Mouse (Mus musculus) cerebellum, adult 2 months (tissue): Measurements from ENCODE around the gene Il23r.

ENCODE experiments used
- CTCF ChIP-seq: fragments of 200-500 bp; IDR thresholded peaks from 2 replicates; pipeline ENCODE4 v1.5.1; 2011; ENCODE audit warnings: low read depth, mild to moderate bottlenecking, control low read depth, low read length, moderate library complexity, borderline replicate concordance; ENCODE audit not compliant: insufficient read depth
- POLR2A ChIP-seq: fragments of 200-500 bp; IDR thresholded peaks from 2 replicates; pipeline ENCODE4 v1.6.1; 2011; ENCODE audit warnings: low read length, control low read depth, borderline replicate concordance; ENCODE audit not compliant: insufficient read depth

DNA sequence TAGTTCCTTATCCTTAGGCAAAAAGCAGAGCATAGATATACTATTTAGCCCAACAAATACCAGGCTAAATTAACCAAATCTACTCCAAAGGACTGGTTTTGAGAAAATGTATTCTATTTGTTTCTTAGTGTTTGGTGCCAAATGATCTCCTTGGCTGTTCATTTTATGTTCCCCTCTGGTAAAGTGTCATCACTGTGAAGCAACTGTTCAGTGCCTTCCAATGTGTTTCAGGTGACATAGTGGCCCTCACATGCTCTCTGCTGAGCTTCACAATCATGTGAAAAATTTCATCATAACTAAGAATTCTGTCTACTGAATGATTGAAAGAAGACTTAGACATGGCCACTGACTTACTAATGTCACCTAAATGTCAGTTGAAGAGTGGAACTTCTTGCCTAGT, 54.6 kb downstream of the Il23r start:
- no peak for TF ChIP-seq CTCF
- TF ChIP-seq POLR2A, result no peak
